ENCODE assay signal across 23 mouse cellular contexts in genomic region chr9:55215648-55216047, GRCm38 (mm10). TPM values are rescaled to one million over a fixed set of nuclear protein-coding genes. Genes with fewer than 3 reads are reported as not detected.
A peak's percentile ranks its signal among the peaks of the same experiment; 100 is the strongest.
DNase-seq lines count a peak whose midpoint lies in the region; ATAC-seq and TF ChIP-seq lines count a peak whose summit lies in the region.
"Had no signal": no experiment of that assay in that cellular context is flagged by ENCODE, and none has a peak within 500 bp of the region (broad histone marks: within the 10 kb centered on the region; RNA-seq: fewer than 3 reads in every experiment).

No protein-coding gene starts in this region.

- 78% methylated on average over 3 of the region's 3 CpGs for WGBS in hindbrain, embryonic 13.5 days

- no peak overlapping the region for H3K9ac ChIP-seq in ES-Bruce4 (ENCODE audit: low read depth, poor library complexity, severe bottlenecking)
- no peak overlapping the region for H3K9ac ChIP-seq in hindbrain, embryonic 13.5 days
- H3K9ac ChIP-seq: forebrain, embryonic 13.5 days; forebrain, postnatal 0 days; heart, embryonic 13.5 days; hindbrain, embryonic 12.5 days; intestine, embryonic 15.5 days had no signal

- H3K9me3 ChIP-seq in E14TG2a.4 (ENCODE audit: low read length): peaks cover 3% of the 10 kb centered on the region; the same call in 1 of the 2 replicates
- H3K9me3 ChIP-seq in ES-Bruce4 (replicated peaks; ENCODE audit: control insufficient read depth, insufficient read depth, low read length, poor library complexity, severe bottlenecking): no peaks in the 10 kb centered on the region
- H3K9me3 ChIP-seq in hindbrain, embryonic 13.5 days: no peaks in the 10 kb centered on the region
- H3K9me3 ChIP-seq: forebrain, embryonic 10.5 days; forebrain, embryonic 13.5 days; heart, embryonic 10.5 days; heart, embryonic 13.5 days; hindbrain, embryonic 12.5 days; intestine, embryonic 15.5 days had no signal

- no peak overlapping the region for H3K4me2 ChIP-seq in hindbrain, embryonic 13.5 days
- H3K4me2 ChIP-seq: forebrain, embryonic 13.5 days; heart, embryonic 13.5 days; hindbrain, embryonic 12.5 days; intestine, embryonic 15.5 days had no signal

- ATAC-seq in hindbrain, embryonic 13.5 days (ENCODE audit: low FRiP score): no peak
- ATAC-seq: CD4-positive, CD25-positive, alpha-beta regulatory T cell, adult 4 months; forebrain, embryonic 13.5 days; forebrain, postnatal 0 days; hindbrain, embryonic 16.5 days had no signal

- H3K4me1 ChIP-seq in E14TG2a.4 (replicated peaks; ENCODE audit: low read depth, low read length) (peaks cover 94% of the 10 kb centered on the region), ES-Bruce4 (ENCODE audit: control insufficient read depth, insufficient read depth, low read length) (no peaks in the 10 kb centered on the region)
- peaks cover 4% of the 10 kb centered on the region for H3K4me1 ChIP-seq in brown adipose tissue, adult 24 weeks (ENCODE audit: control insufficient read depth, insufficient read depth, insufficient read length, low read length)
- peaks cover 11% of the 10 kb centered on the region for H3K4me1 ChIP-seq in hindbrain, embryonic 13.5 days (replicated peaks)

- H3K27me3 ChIP-seq in E14TG2a.4 (ENCODE audit: insufficient read depth, low read length): no peaks in the 10 kb centered on the region
- H3K27me3 ChIP-seq in ES-Bruce4 (ENCODE audit: control insufficient read depth, insufficient read depth, low read length, poor library complexity, severe bottlenecking): no peaks in the 10 kb centered on the region
- no peaks in the 10 kb centered on the region for H3K27me3 ChIP-seq in hindbrain, embryonic 13.5 days
- H3K27me3 ChIP-seq: forebrain, embryonic 13.5 days; heart, embryonic 13.5 days; hindbrain, embryonic 12.5 days; intestine, embryonic 15.5 days had no signal

- peak overlapping the region; percentile 98 for H3K27ac ChIP-seq in ES-Bruce4 (ENCODE audit: insufficient read depth, low read length)
- H3K27ac ChIP-seq in brown adipose tissue, adult 24 weeks (replicated peaks; ENCODE audit: low read depth, low read length): 0 out of 2 replicates have a peak overlapping the region, but pooled peaks have one; percentile 23
- H3K27ac ChIP-seq in hindbrain, embryonic 13.5 days: no peak overlapping the region
- H3K27ac ChIP-seq: forebrain, embryonic 10.5 days; forebrain, embryonic 13.5 days; heart, adult 2 months; heart, embryonic 10.5 days; heart, embryonic 13.5 days; hindbrain, embryonic 12.5 days; intestine, embryonic 15.5 days had no signal

- H3K4me3 ChIP-seq in E14TG2a.4 (replicated peaks; ENCODE audit: low read length) (peak overlapping the region; percentile 61), ES-Bruce4 (ENCODE audit: low read depth, low read length) (peak overlapping the region; percentile 12; the same call in 1 of the 2 replicates)
- no peak overlapping the region for H3K4me3 ChIP-seq in brown adipose tissue, adult 24 weeks (ENCODE audit: insufficient read depth, low read depth, low read length)
- H3K4me3 ChIP-seq in hindbrain, embryonic 13.5 days: no peak overlapping the region
- H3K4me3 ChIP-seq: forebrain, embryonic 10.5 days; forebrain, embryonic 13.5 days; heart, adult 2 months; heart, embryonic 10.5 days; heart, embryonic 13.5 days; hindbrain, embryonic 12.5 days; intestine, embryonic 15.5 days had no signal

- TF ChIP-seq POLR2A in ES-Bruce4 (IDR thresholded peaks at IDR 0.05; ENCODE audit: insufficient read depth, low read length): no peak

- peak; percentile 65 for TF ChIP-seq EP300 in ES-Bruce4 (IDR thresholded peaks at IDR 0.05; ENCODE audit: insufficient read depth, low read depth, low read length)

- H3K36me3 ChIP-seq in E14TG2a.4 (ENCODE audit: insufficient read depth, low read length) (peaks cover 90% of the 10 kb centered on the region), ES-Bruce4 (ENCODE audit: control insufficient read depth, insufficient read depth, low read length, poor library complexity, severe bottlenecking) (peaks cover 51% of the 10 kb centered on the region)
- peaks cover 73% of the 10 kb centered on the region for H3K36me3 ChIP-seq in hindbrain, embryonic 13.5 days

- no peak for TF ChIP-seq CTCF in E14TG2a.4 (conservative IDR thresholded peaks at IDR 0.05; ENCODE audit: low read length)
- no peak for TF ChIP-seq CTCF in ES-Bruce4 (IDR thresholded peaks at IDR 0.05; ENCODE audit: low read depth, low read length)

- DNase-seq in R1 (ENCODE audit: low read depth, low spot score): peak; percentile 60
- DNase-seq in frontal cortex, postnatal 14 days (ENCODE audit: low spot score in 2 of 2): no peak
- DNase-seq: adrenal gland, adult 2 months; adrenal gland, postnatal 14 days; cerebellum, adult 18-20 months; cerebellum, adult 9-10 months; cerebellum, postnatal 14 days; forebrain, postnatal 0 days; gastrocnemius, postnatal 25 days; heart, adult 2 months; kidney, adult 11 months had no signal

RNA-seq across cellular contexts. Expression of gene Fbxo22, which starts 6.9 kb away (rescaled TPM):
- 93.0 and 102 TPM in 2 replicates for polyA plus RNA-seq in ES-Bruce4 (2011; ENCODE audit: insufficient read depth, insufficient read length, low read depth, missing spikeins)
- polyA plus RNA-seq in brown adipose tissue, adult 24 weeks (2012; ENCODE audit: insufficient read depth, insufficient read length, missing spikeins): 19.0 and 21.6 TPM in 2 replicates
- 84.3 and 85.2 TPM in 2 replicates for polyA plus RNA-seq in hindbrain, embryonic 13.5 days (2015; fragmentation: Nextera tagmentation; extraction: Ambion mirVana)

Comparison
In these comparisons a context has a peak if more than half of its experiments do, and no peak if none do; other contexts are left out.
1. H3K4me3 ChIP-seq: peak in E14TG2a.4 (single experiment) and ES-Bruce4 (single experiment); none in brown adipose tissue, adult 24 weeks (single experiment) and hindbrain, embryonic 13.5 days (single experiment).